Mouse (Mus musculus) layer of hippocampus, adult 2 months (tissue): ENCODE results near the gene Rassf5. TPM values are rescaled to one million over a fixed set of nuclear protein-coding genes. Genes with fewer than 3 reads are reported as not detected.
"Not testable (repeated sequence)": the region's sequence is repeated elsewhere in the genome, so short reads cannot be mapped to it uniquely, and the experiment has no call there.

Experiments
- DNase-seq, 2 experiments: peaks; one replicate each; pipeline ENCODE4 v3.0.0; 2022; ENCODE audit warnings: low spot score in 2 of 2
- H3K27ac ChIP-seq: fragments of 200-600 bp; 2 replicates; pipeline ENCODE4 v1.8.1; 2022
- H3K4me3 ChIP-seq: fragments of 200-600 bp; 2 replicates; pipeline ENCODE4 v1.8.1; 2022; ENCODE audit warnings: mild to moderate bottlenecking
- CTCF ChIP-seq: fragments of 200-600 bp; conservative IDR thresholded peaks from 2 replicates; pipeline ENCODE4 v1.8.1; 2022; ENCODE audit warnings: antibody characterized with exemption, mild to moderate bottlenecking, moderate library complexity
- total RNA-seq, 2 experiments: library from RNA; stranded (reverse); gene quantifications; 2 replicates each; pipeline ENCODE4 v1.2.3; 2021

Gene Rassf5
- total RNA-seq, 2 experiments from 2014 or later: 17.2 to 18.4 TPM

- no peak overlapping the region for H3K4me3 ChIP-seq
- TF ChIP-seq CTCF: no peak
- no peak overlapping the region for H3K27ac ChIP-seq
- no peak for DNase-seq
Measured at GRCm38 (mm10) chr1:131276831-131277230, 31.8 kb upstream of the Rassf5 start.

GRCm38 (mm10) chr1:131275577-131275976 lies 30.5 kb upstream of the Rassf5 start:
- Histone ChIP-seq H3K27ac (no peak overlapping the region), H3K4me3 (no peak overlapping the region)
- TF ChIP-seq CTCF: no peak
- no peak for DNase-seq

GRCm38 (mm10) chr1:131274725-131275539 lies 29.9 kb upstream of the Rassf5 start:
- no peak for DNase-seq
- Histone ChIP-seq H3K27ac (no peak overlapping the region), H3K4me3 (no peak overlapping the region)
- TF ChIP-seq CTCF: peak; percentile 14; the same call in 1 of the 2 replicates

GRCm38 (mm10) chr1:131269797-131270578 lies 24.9 kb upstream of the Rassf5 start:
- no peak overlapping the region for H3K4me3 ChIP-seq
- peak; percentile 65 to 84 for DNase-seq
- peak; percentile 98 for TF ChIP-seq CTCF
- no peak overlapping the region for H3K27ac ChIP-seq

GRCm38 (mm10) chr1:131268776-131269175 lies 23.7 kb upstream of the Rassf5 start:
- DNase-seq: no peak
- Histone ChIP-seq H3K27ac (no peak overlapping the region), H3K4me3 (no peak overlapping the region)
- no peak for TF ChIP-seq CTCF

- Histone ChIP-seq H3K27ac (no peak overlapping the region), H3K4me3 (no peak overlapping the region)
- DNase-seq: no peak
- no peak for TF ChIP-seq CTCF
Measured at GRCm38 (mm10) chr1:131263905-131264304, 18.8 kb upstream of the Rassf5 start.

GRCm38 (mm10) chr1:131260309-131260656 lies 15.2 kb upstream of the Rassf5 start:
- H3K4me3 ChIP-seq: no peak overlapping the region
- peak in 1 of 2 experiments; percentile 77 for DNase-seq
- H3K27ac ChIP-seq: no peak overlapping the region
- peak; percentile 94 for TF ChIP-seq CTCF

- H3K27ac ChIP-seq: no peak overlapping the region
- no peak for TF ChIP-seq CTCF
- DNase-seq: peak in 1 of 2 experiments; percentile 21
- H3K4me3 ChIP-seq: no peak overlapping the region
Measured at GRCm38 (mm10) chr1:131259632-131260308, 14.7 kb upstream of the Rassf5 start.

GRCm38 (mm10) chr1:131257288-131257687 lies 12.2 kb upstream of the Rassf5 start:
- Histone ChIP-seq H3K4me3 (no peak overlapping the region), H3K27ac (no peak overlapping the region)
- TF ChIP-seq CTCF: no peak
- no peak for DNase-seq

GRCm38 (mm10) chr1:131252516-131253250 lies 7.6 kb upstream of the Rassf5 start:
- H3K4me3 ChIP-seq, H3K27ac ChIP-seq, DNase-seq: not testable (repeated sequence)

GRCm38 (mm10) chr1:131246433-131247395 lies 1.7 kb upstream of the Rassf5 start:
- peak; percentile 53 to 56 for DNase-seq
- peak; percentile 76 for TF ChIP-seq CTCF
- Histone ChIP-seq H3K27ac (peak overlapping the region; percentile 57; the same call in 1 of the 2 replicates), H3K4me3 (no peak overlapping the region; the same call in 1 of the 2 replicates)
